Mouse (Mus musculus) heart, embryonic 13.5 days (tissue): ENCODE data around the gene BC053393. TPM values are rescaled to one million over a fixed set of nuclear protein-coding genes. Genes with fewer than 3 reads are reported as not detected.

ENCODE experiments used
- ATAC-seq: fragments of 200-750 bp; cut with Nextera tagmentation; 2 replicates; pipeline ENCODE4 v1.8.0; 2017; ENCODE audit warnings: moderate TSS enrichment; ENCODE audit not compliant: insufficient number of reproducible peaks, low FRiP score, low TSS enrichment; ENCODE audit errors: extremely low read depth
- H3K27ac ChIP-seq: fragments of 300-500 bp; sonication (generic); replicated peaks from 2 replicates; pipeline ENCODE4 v1.5.1; 2015; ENCODE audit warnings: moderate library complexity, mild to moderate bottlenecking, inconsistent platforms
- H3K27me3 ChIP-seq: fragments of 300-500 bp; sonication (generic); replicated peaks from 2 replicates; pipeline ENCODE4 v1.6.1; 2015; ENCODE audit warnings: mild to moderate bottlenecking, inconsistent platforms
- H3K36me3 ChIP-seq: fragments of 300-500 bp; sonication (generic); 2 replicates; pipeline ENCODE4 v1.6.1; 2015; ENCODE audit warnings: mild to moderate bottlenecking, inconsistent platforms
- H3K4me1 ChIP-seq: fragments of 300-500 bp; sonication (generic); 2 replicates; pipeline ENCODE4 v1.6.1; 2015; ENCODE audit warnings: inconsistent platforms
- H3K4me2 ChIP-seq: fragments of 300-500 bp; sonication (generic); 2 replicates; pipeline ENCODE4 v1.6.1; 2015; ENCODE audit warnings: inconsistent platforms, mild to moderate bottlenecking, moderate library complexity
- H3K4me3 ChIP-seq: fragments of 300-500 bp; sonication (generic); 2 replicates; pipeline ENCODE4 v1.5.1; 2015; ENCODE audit warnings: moderate library complexity, mild to moderate bottlenecking, inconsistent platforms
- H3K9ac ChIP-seq: fragments of 300-500 bp; sonication (generic); 2 replicates; pipeline ENCODE4 v1.6.1; 2015; ENCODE audit warnings: inconsistent platforms, mild to moderate bottlenecking, moderate library complexity
- H3K9me3 ChIP-seq: fragments of 300-500 bp; sonication (generic); 2 replicates; pipeline ENCODE4 v1.6.1; 2016; ENCODE audit warnings: inconsistent platforms
- WGBS: fragments of 180-500 bp; shearing (Covaris S2); methylation state at CpG from one replicate; pipeline ENCODE4 v1.1.7; 2015; ENCODE audit warnings: mixed read lengths; 5-methylcytosine and 5-hydroxymethylcytosine counted together
- polyA plus RNA-seq: library from polyadenylated mRNA; unstranded; fragments of >200 nt; fragmentation: Nextera tagmentation; extraction: Ambion mirVana; gene quantifications from 2 replicates; pipeline ENCODE4 v1.2.1, GENCODE M21; 2015

BC053393 gene
- polyA plus RNA-seq, result 0.23 and 0.28 TPM in 2 replicates

DNA sequence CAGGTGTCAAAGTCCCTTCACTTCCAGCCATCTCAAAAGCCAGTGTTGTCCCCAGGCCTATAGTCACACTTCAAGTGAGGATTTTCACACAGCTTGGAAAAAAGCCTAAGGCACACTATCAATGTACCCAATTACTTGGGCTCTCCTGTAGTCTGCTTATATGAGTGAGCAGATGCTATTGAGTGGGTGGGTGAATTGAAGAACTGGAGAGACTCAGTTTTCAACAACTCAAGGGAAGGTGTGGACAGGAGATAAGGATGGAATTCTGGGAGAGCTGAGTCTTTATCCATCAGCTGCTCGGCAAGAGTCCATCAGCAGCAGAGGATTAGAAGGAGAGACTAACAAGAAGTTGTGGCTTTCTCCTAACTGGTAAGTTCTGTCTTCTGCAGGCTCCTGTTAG, at the start of gene BC053393:
TSS of gene BC053393 (plus strand) at position 210 of the 400 bp plus-strand sequence.
- no peak within 1 kb of the TSS for H3K4me2 ChIP-seq
- no peaks in the 10 kb centered on the region for H3K9me3 ChIP-seq
- no peak within 1 kb of the TSS for H3K9ac ChIP-seq
- H3K36me3 ChIP-seq, result no peaks in the 10 kb centered on the region
- 14% methylated on average over 1 of the region's 1 CpGs for WGBS
- H3K27me3 ChIP-seq, result no peaks in the 10 kb centered on the region
- H3K27ac ChIP-seq, result no peak within 1 kb of the TSS
- H3K4me3 ChIP-seq, result no peak within 1 kb of the TSS
- H3K4me1 ChIP-seq, result peaks cover 5% of the 10 kb centered on the region
- ATAC-seq, result no peak

DNA sequence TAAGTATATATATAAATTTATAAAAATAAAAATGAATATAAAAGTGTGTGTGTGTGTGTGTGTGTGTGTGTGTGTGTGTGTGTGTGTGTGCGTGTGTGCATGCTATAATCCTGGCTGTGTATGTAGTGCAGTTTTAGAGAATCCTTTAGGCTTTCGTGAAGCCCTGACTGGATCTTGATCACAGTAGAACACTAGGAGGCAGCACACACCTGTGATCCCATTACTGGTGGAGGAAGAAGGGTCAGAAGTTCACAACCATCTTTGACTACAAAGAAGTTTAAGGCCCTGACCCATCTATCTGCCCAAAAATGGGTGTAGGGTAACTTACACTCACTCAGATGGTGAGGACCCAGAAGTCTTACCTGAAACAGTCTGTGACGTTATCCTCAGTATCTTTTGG, 48.6 kb upstream of the BC053393 start:
- H3K4me2 ChIP-seq, result no peak overlapping the region
- no peak overlapping the region for H3K4me3 ChIP-seq
- H3K27me3 ChIP-seq, result no peaks in the 10 kb centered on the region
- no peaks in the 10 kb centered on the region for H3K9me3 ChIP-seq
- peaks cover 4% of the 10 kb centered on the region; the same call in 1 of the 2 replicates for H3K4me1 ChIP-seq
- ATAC-seq, result no peak
- H3K9ac ChIP-seq, result no peak overlapping the region
- 68% methylated on average over 3 of the region's 3 CpGs for WGBS
- no peak overlapping the region for H3K27ac ChIP-seq
- H3K36me3 ChIP-seq, result no peaks in the 10 kb centered on the region

DNA sequence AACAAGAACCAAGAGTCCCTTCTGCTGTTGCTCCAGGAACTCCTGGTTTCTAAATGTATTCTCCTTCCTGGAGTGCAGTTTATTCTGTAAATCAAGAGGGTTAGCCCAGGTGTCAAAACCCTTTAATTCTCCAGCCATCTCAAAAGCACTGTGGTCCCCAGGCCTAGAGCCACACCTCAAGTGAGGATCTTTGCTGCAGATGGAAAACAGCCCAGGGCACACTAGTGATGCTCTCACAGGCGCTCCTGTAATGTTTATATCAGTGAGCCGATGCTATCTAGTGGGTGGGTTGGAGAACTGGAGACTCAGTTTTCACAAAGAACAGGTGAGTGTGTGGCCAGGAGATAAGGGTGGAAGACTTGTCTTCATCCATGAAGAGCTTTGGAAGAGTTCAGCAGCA, 47.4 kb upstream of the BC053393 start, which contains the start of gene Gm12169:
TSS of gene Gm12169 (plus strand) at position 301 of the 400 bp plus-strand sequence.
- no peak for ATAC-seq
- 68% methylated on average over 2 of the region's 2 CpGs for WGBS
- Histone ChIP-seq H3K9ac (no peak within 1 kb of the TSS), H3K36me3 (no peaks in the 10 kb centered on the region), H3K27me3 (no peaks in the 10 kb centered on the region), H3K9me3 (no peaks in the 10 kb centered on the region), H3K4me2 (no peak within 1 kb of the TSS), H3K4me3 (no peak within 1 kb of the TSS), H3K4me1 (peaks cover 3% of the 10 kb centered on the region; the same call in 1 of the 2 replicates), H3K27ac (no peak within 1 kb of the TSS)

DNA sequence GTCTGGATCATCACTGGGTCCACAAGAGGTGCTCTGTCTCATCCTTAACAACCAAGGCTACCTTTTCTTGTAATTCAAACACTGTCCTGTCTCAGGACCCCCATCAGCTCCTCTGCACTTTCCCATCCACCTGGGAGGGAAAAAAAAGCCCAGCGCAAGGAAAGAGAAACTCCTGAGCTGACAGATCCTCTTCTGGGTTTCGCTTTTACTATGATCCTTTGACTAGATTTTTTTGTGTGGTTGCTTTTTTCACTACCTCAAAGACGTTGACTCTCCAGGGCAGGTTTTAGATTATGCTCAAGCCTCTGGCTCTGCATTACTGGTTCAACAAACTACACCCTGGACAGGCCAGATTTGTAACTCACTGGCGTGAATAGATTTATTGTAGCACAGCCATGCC, 41.2 kb upstream of the BC053393 start:
- WGBS, result 76% methylated on average over 4 of the region's 4 CpGs
- Histone ChIP-seq H3K27ac (no peak overlapping the region), H3K4me3 (no peak overlapping the region), H3K27me3 (no peaks in the 10 kb centered on the region), H3K36me3 (no peaks in the 10 kb centered on the region), H3K4me1 (no peaks in the 10 kb centered on the region), H3K4me2 (no peak overlapping the region), H3K9ac (no peak overlapping the region), H3K9me3 (no peaks in the 10 kb centered on the region)
- ATAC-seq, result no peak

DNA sequence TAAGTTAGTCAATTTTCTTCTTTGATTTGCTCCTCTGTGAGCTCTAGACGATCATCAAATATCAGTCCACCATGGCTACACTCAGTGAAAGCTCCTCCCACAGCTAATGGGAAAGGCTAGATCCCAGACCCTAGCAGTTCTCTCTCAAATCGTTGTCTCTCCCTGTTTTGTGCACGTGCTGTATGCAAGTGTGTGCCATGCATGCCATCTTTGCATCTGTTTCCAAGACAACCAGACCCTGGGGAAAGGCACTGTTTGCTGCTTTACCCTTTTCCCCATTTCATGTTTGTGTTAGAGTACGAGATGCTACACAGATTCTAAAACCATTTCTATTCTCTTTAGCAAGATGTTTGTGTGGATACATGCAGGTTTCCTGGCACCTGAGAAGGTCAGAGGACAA, 34.4 kb upstream of the BC053393 start:
- H3K4me3 ChIP-seq, result no peak overlapping the region
- no peak for ATAC-seq
- no peak overlapping the region for H3K27ac ChIP-seq
- no peaks in the 10 kb centered on the region for H3K36me3 ChIP-seq
- 65% methylated on average over 4 of the region's 4 CpGs for WGBS
- no peak overlapping the region for H3K9ac ChIP-seq
- no peaks in the 10 kb centered on the region for H3K9me3 ChIP-seq
- H3K4me2 ChIP-seq, result no peak overlapping the region
- no peaks in the 10 kb centered on the region for H3K27me3 ChIP-seq
- no peaks in the 10 kb centered on the region for H3K4me1 ChIP-seq

DNA sequence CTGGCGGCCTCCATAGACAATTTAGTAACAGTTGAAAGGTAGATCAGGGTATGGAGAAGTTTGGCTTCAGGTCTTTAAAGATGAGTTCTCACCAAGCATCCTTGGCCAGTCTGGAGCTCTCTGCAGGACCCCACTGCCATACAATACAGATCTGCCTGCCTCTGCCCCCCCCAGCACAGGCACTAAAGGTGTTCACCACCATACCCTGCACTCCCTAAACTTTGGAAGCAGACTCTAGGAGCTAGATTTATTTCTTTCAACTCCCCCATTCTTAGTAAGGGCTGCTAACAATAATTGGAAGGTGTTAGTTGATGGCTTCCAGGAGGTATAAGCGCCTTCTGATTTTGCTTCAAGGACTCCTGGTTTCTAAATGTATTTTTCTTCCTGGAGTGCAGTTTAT, 27.8 kb upstream of the BC053393 start:
- no peak for ATAC-seq
- H3K4me3 ChIP-seq, result no peak overlapping the region
- H3K27ac ChIP-seq, result no peak overlapping the region
- H3K36me3 ChIP-seq, result no peaks in the 10 kb centered on the region
- H3K4me1 ChIP-seq, result peaks cover 5% of the 10 kb centered on the region; the same call in 1 of the 2 replicates
- WGBS, result 61% methylated on average over 2 of the region's 2 CpGs
- H3K27me3 ChIP-seq, result no peaks in the 10 kb centered on the region
- no peak overlapping the region for H3K9ac ChIP-seq
- no peaks in the 10 kb centered on the region for H3K9me3 ChIP-seq
- no peak overlapping the region for H3K4me2 ChIP-seq

DNA sequence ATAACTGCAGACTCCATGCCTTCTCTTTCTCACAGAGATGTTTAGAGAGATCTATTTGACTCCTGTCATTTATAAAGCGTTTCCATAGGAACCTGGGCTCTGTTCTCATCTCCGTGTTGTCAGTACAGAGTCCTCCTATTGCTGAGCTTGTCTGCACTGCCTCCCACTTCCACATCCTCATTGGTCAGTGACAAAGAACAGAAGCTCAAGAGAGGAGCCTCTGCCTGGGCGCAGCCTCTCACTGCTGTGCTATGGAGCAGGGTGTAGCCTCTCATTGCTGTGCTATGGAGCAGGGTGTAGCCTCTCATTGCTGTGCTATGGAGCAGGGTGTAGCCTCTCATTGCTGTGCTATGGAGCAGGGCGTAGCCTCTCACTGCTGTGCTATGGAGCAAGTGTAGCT, 21.6 kb upstream of the BC053393 start:
- Histone ChIP-seq H3K36me3 (no peaks in the 10 kb centered on the region), H3K4me2 (no peak overlapping the region)

DNA sequence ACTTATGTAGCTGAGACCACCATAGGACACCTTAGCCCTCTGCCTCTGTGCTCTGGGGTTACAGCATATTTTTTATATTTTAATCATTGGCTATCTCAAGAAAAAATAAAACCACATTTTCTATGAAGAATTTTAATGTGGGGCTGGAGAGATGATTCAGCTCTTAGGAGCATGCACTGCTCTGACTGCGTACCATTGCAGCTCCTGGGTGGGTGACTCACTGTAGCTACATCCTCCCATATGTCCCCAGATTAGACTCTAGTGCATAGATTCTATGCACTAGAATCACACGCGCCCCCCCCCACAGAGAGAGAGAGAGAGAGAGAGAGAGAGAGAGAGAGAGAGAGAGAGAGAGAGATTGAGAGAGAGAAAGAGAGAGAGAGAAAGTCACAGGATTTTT, 18.6 kb upstream of the BC053393 start:
- 81% methylated on average over 3 of the region's 3 CpGs for WGBS
- 0 out of 2 replicates have a peak, but pooled peaks cover 4% of the 10 kb centered on the region for H3K9me3 ChIP-seq
- no peaks in the 10 kb centered on the region for H3K27me3 ChIP-seq
- no peak overlapping the region for H3K4me3 ChIP-seq
- H3K36me3 ChIP-seq, result no peaks in the 10 kb centered on the region
- no peak for ATAC-seq
- no peak overlapping the region for H3K9ac ChIP-seq
- H3K4me2 ChIP-seq, result no peak overlapping the region
- H3K27ac ChIP-seq, result no peak overlapping the region
- H3K4me1 ChIP-seq, result no peaks in the 10 kb centered on the region

More for the DNA sequence above, 21.6 kb upstream of the BC053393 start:
- 72% methylated on average over 4 of the region's 4 CpGs for WGBS
- H3K4me3 ChIP-seq, result no peak overlapping the region
- ATAC-seq, result no peak
- H3K4me1 ChIP-seq, result no peaks in the 10 kb centered on the region
- H3K27me3 ChIP-seq, result no peaks in the 10 kb centered on the region
- H3K9ac ChIP-seq, result no peak overlapping the region
- no peak overlapping the region for H3K27ac ChIP-seq
- H3K9me3 ChIP-seq, result 0 out of 2 replicates have a peak, but pooled peaks cover 4% of the 10 kb centered on the region

DNA sequence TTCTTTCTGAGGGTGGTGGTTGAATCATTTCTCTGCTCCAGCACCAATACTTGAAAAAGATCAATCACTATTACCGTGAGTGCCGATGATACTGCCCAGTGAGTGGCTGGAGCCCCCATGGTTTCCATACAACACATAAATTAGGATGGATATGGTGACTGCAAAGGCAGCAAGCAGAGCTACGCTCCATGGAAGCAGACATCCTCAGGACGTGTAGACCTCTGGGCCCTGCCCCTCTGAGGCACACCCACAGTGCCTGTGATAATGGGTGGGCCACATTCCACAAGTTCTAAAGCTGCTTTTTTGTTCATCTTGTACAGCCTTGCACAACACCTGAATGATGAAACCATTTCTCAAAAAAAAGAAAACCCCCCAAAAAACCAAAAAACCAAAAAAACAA, 10.2 kb upstream of the BC053393 start:
- 78% methylated on average over 4 of the region's 4 CpGs for WGBS
- H3K27ac ChIP-seq, result no peak overlapping the region

DNA sequence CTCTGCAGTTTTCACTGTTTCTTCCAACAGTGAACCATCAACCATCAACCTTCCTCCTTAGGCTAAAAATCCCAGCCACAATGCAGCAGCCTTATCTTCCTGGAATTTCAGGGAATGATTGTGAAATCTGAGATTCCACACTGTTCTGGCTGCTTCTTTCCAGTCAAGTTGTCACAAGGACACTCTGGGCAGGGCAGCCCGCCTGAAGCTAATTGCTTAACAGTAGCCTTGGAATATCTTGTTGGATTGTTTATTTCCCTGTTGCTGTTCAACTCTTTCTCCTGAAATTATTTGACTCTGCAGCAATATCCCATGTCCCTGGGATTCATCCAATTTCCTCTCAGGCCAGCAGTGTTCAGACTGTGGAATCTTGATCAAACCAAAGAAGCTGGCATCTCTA, 6.7 kb upstream of the BC053393 start:
- no peaks in the 10 kb centered on the region for H3K4me1 ChIP-seq
- no peak overlapping the region for H3K27ac ChIP-seq
- no peak overlapping the region for H3K9ac ChIP-seq
- 53% methylated on average over 1 of the region's 1 CpGs for WGBS
- no peak for ATAC-seq
- no peaks in the 10 kb centered on the region for H3K27me3 ChIP-seq
- no peak overlapping the region for H3K4me2 ChIP-seq
- no peak overlapping the region for H3K4me3 ChIP-seq
- H3K36me3 ChIP-seq, result no peaks in the 10 kb centered on the region
- no peaks in the 10 kb centered on the region for H3K9me3 ChIP-seq

More for the DNA sequence above, 10.2 kb upstream of the BC053393 start:
- Histone ChIP-seq H3K27me3 (no peaks in the 10 kb centered on the region), H3K36me3 (no peaks in the 10 kb centered on the region), H3K9me3 (no peaks in the 10 kb centered on the region), H3K9ac (no peak overlapping the region), H3K4me1 (no peaks in the 10 kb centered on the region), H3K4me2 (no peak overlapping the region), H3K4me3 (no peak overlapping the region)
- no peak for ATAC-seq

DNA sequence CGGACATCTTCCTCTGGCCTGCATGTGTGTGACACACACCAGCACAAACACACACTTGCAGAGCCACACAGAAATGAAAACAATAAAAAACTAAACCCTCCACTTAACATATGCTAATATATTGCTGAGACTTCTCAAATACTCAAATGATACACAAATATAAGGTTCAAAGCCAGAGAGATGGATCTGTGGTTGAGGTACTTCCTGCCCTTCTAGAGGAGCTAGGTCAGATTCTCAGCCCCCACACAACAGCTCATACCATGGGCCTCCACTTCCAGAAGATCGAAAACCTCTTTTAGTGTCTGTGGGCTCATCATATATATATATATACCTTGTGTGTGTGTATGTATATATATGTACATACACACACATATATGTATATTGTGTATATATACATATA, 5.4 kb upstream of the BC053393 start:
- H3K4me1 ChIP-seq, result no peaks in the 10 kb centered on the region
- H3K4me2 ChIP-seq, result no peak overlapping the region
- no peaks in the 10 kb centered on the region for H3K27me3 ChIP-seq
- no peak for ATAC-seq
- no peak overlapping the region for H3K27ac ChIP-seq
- H3K4me3 ChIP-seq, result no peak overlapping the region
- no peaks in the 10 kb centered on the region for H3K36me3 ChIP-seq
- H3K9ac ChIP-seq, result no peak overlapping the region
- 90% methylated on average over 2 of the region's 2 CpGs for WGBS
- no peaks in the 10 kb centered on the region for H3K9me3 ChIP-seq

DNA sequence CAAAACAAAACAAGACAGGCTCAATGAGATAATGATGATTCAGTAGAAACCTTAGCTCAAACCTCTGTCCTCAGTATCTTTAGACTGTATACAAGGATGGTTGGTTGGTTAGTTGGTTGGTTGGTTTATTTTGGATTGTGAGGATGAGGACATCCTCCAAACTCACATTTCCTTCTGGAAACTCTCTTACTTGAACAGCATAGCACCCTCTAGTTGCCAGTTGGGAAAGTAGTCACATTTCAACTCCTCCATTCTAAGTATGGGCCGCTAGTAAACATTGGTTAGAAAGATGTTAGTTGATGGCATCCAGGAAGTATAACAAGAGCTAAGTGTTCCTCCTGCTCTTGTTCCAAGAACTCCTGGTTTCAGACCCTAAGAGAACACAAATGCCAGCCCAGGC, 2.2 kb upstream of the BC053393 start:
- no peak overlapping the region for H3K4me3 ChIP-seq
- 77% methylated on average over 1 of the region's 1 CpGs for WGBS
- ATAC-seq, result no peak
- no peak overlapping the region for H3K4me2 ChIP-seq
- H3K9ac ChIP-seq, result no peak overlapping the region
- no peak overlapping the region for H3K27ac ChIP-seq
- H3K9me3 ChIP-seq, result no peaks in the 10 kb centered on the region
- no peaks in the 10 kb centered on the region for H3K36me3 ChIP-seq
- peaks cover 5% of the 10 kb centered on the region for H3K4me1 ChIP-seq
- no peaks in the 10 kb centered on the region for H3K27me3 ChIP-seq
